Mouse (Mus musculus) lung, adult 2 months (tissue): ENCODE data around the gene Gjb6. TPM values are rescaled to one million over a fixed set of nuclear protein-coding genes. Genes with fewer than 3 reads are reported as not detected.
A peak's percentile ranks its signal among the peaks of the same experiment; 100 is the strongest.

ENCODE experiments used
- DNase-seq: peaks from one replicate; pipeline ENCODE4 v3.0.0; 2022
- H3K4me1 ChIP-seq: fragments of 200-500 bp; 2 replicates; pipeline ENCODE4 v1.6.1; 2011; ENCODE audit warnings: low read length; ENCODE audit not compliant: control insufficient read depth, insufficient read depth
- H3K4me3 ChIP-seq: fragments of 200-500 bp; replicated peaks from 2 replicates; pipeline ENCODE3; 2011; ENCODE audit warnings: low read depth, mild to moderate bottlenecking, control low read depth, low read length; ENCODE audit errors: extremely low read depth
- CTCF ChIP-seq: fragments of 200-500 bp; IDR thresholded peaks from 2 replicates; pipeline ENCODE4 v1.5.1; 2011; ENCODE audit warnings: mild to moderate bottlenecking, low read length, control low read depth; ENCODE audit not compliant: insufficient read depth
- POLR2A ChIP-seq: fragments of 200-500 bp; IDR thresholded peaks from 2 replicates; pipeline ENCODE4 v1.6.1; 2011; ENCODE audit warnings: low read depth, mild to moderate bottlenecking, control low read depth, low read length, borderline replicate concordance; ENCODE audit errors: extremely low read depth
- WGBS: fragments of 180-500 bp; shearing (Covaris S2); methylation state at CpG from one replicate; pipeline ENCODE4 v1.1.7; 2018; 5-methylcytosine and 5-hydroxymethylcytosine counted together
- polyA plus RNA-seq: library from polyadenylated mRNA; depleted of rRNA; stranded (reverse); fragments of >200 nt; gene quantifications from 2 replicates; pipeline ENCODE4 v1.2.3, GENCODE M21; 2012; rRNA removed

The Gjb6 gene
- polyA plus RNA-seq = 5.2 and 15.0 TPM in 2 replicates

- WGBS = 3% methylated on average over 33 of the region's 33 CpGs
- Histone ChIP-seq H3K4me3 (peak within 1 kb of the TSS; percentile 42), H3K4me1 (no peaks in the 10 kb centered on the region; the same call in 1 of the 2 replicates)
- no peak for TF ChIP-seq CTCF
- TF ChIP-seq POLR2A = no peak
- DNase-seq = no peak
These were observed at the start of gene Gjb6 for GRCm38 (mm10) chr14:57133161-57133661. Gjb6 (minus strand) TSS chr14:57133611.

DNA sequence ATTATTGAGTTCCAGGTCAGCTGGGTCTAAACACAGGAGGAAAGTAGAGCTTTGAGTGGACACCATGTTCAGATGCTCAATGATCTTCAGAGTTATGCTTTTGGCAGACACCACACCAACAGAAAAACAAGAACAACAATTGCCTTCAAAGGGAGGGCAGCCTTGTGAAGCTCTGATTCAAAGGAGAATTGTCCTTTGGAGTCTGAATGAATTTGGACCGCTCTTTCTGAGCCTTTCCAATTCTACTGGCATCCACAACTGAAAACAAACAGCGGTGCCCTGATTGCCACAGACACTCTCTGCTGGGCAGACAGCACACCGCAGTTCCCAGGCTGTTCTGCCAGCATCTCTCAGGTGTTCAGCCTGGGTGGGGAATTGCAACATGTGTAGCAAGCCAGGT lies 32.1 kb upstream of the Gjb6 start:
- 83% methylated on average over 3 of the region's 3 CpGs for WGBS
- no peak for DNase-seq
- H3K4me1 ChIP-seq = no peaks in the 10 kb centered on the region
- TF ChIP-seq CTCF = no peak
- no peak for TF ChIP-seq POLR2A
- no peak overlapping the region for H3K4me3 ChIP-seq

DNA sequence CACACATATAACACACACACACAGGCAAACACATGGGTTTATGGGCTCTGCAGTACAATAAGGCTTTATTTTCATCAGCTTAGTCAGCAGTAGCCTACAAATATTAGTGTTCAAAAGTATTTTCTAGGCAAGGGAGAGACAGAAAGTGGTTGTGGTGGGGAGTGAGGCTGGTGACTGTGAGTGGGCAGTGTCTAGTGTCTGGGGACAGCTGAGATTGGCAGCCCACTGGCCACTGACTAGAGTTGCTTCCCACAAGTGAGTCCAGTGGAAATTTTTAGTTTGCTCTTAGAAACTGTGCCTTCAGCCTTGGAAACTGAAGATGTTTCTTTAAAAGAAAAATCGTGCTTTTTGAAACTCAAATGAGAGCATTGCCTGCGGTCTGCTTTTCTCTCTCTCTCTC lies 28.4 kb upstream of the Gjb6 start:
- WGBS = 27% methylated on average over 2 of the region's 2 CpGs
- DNase-seq = no peak
- no peaks in the 10 kb centered on the region for H3K4me1 ChIP-seq
- TF ChIP-seq CTCF = no peak
- TF ChIP-seq POLR2A = no peak
- H3K4me3 ChIP-seq = no peak overlapping the region

DNA sequence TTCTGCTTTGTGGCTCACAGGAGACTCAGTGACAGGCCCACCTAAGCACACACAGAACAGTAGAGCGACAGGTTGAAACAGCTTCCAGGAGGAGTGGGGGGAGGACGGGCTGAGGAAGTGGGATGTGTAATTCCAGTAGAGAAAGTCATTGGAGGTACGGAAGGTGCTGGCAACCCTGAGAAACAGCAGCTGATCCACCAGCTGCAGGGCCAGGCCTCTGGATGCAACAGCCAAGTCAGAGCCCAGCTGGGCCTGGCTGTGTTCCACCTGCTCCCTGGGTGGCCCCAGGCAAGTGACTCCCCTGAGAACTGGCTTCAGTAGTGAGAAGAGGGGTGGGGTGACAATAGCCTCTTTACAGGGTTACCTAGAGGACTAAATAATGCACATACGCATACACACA lies 27.8 kb upstream of the Gjb6 start:
- no peak for DNase-seq
- Histone ChIP-seq H3K4me1 (no peaks in the 10 kb centered on the region), H3K4me3 (no peak overlapping the region)
- TF ChIP-seq CTCF (no peak), POLR2A (no peak)
- 70% methylated on average over 4 of the region's 4 CpGs for WGBS

- 51% methylated on average over 6 of the region's 6 CpGs for WGBS
- Histone ChIP-seq H3K4me1 (no peaks in the 10 kb centered on the region), H3K4me3 (no peak overlapping the region)
- TF ChIP-seq CTCF = no peak
- no peak for TF ChIP-seq POLR2A
- no peak for DNase-seq
These were observed 21.5 kb upstream of the Gjb6 start for GRCm38 (mm10) chr14:57154916-57155315.

DNA sequence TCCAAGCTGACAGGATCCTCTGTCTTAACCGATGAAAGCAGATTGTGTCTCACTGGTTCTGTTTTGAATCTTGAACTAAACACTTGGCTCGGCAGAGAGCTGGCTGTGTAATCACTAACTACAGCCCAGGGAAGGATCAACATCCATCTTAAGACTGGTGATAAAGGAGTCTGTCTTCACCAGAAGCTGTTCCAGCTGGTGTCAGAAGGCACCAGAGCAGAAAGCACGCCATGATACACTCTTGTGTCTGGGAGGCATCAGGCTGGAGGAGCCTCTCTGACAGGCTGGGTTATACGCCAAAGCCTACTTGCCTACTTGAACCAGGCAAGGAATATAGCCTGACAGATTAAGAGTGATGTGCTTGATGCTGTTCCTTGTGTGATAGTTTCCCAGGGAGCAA lies 12.3 kb upstream of the Gjb6 start:
- 41% methylated on average over 4 of the region's 4 CpGs for WGBS
- Histone ChIP-seq H3K4me3 (no peak overlapping the region), H3K4me1 (no peaks in the 10 kb centered on the region)
- DNase-seq = no peak
- TF ChIP-seq CTCF (no peak), POLR2A (no peak)

GRCm38 (mm10) chr14:57135265-57135664 lies 1.9 kb upstream of the Gjb6 start:
- DNase-seq = no peak
- Histone ChIP-seq H3K4me3 (no peak overlapping the region), H3K4me1 (no peaks in the 10 kb centered on the region)
- WGBS = 62% methylated on average over 8 of the region's 8 CpGs
- TF ChIP-seq CTCF (no peak), POLR2A (no peak)

- no peak for DNase-seq
- Histone ChIP-seq H3K4me1 (no peaks in the 10 kb centered on the region; the same call in 1 of the 2 replicates), H3K4me3 (no peak overlapping the region)
- TF ChIP-seq POLR2A (no peak), CTCF (no peak)
- 59% methylated on average over 4 of the region's 4 CpGs for WGBS
These were observed 6.0 kb downstream of the Gjb6 start for GRCm38 (mm10) chr14:57127383-57127782.

GRCm38 (mm10) chr14:57122295-57122694 lies 11.1 kb downstream of the Gjb6 start:
- Histone ChIP-seq H3K4me3 (no peak overlapping the region), H3K4me1 (no peaks in the 10 kb centered on the region)
- TF ChIP-seq POLR2A (no peak), CTCF (no peak)
- no peak for DNase-seq
- WGBS = 73% methylated on average over 7 of the region's 7 CpGs

GRCm38 (mm10) chr14:57115823-57116544 lies 17.4 kb downstream of the Gjb6 start, which contains the start of gene Gm4491:
Gm4491 (minus strand) TSS chr14:57115883.
- no peak within 1 kb of the TSS for H3K4me3 ChIP-seq
- H3K4me1 ChIP-seq = no peaks in the 10 kb centered on the region
- no peak for DNase-seq
- 38% methylated on average over 13 of the region's 13 CpGs for WGBS
- no peak for TF ChIP-seq CTCF
- no peak for TF ChIP-seq POLR2A
